Mouse (Mus musculus) retina, embryonic 14.5 days (tissue): Measurements from ENCODE around the gene Cfap73.

ENCODE experiments used
- DNase-seq: peaks from one replicate; pipeline ENCODE4 v3.0.0-alpha.2; 2015; ENCODE audit warnings: low spot score

The Cfap73 gene

DNA sequence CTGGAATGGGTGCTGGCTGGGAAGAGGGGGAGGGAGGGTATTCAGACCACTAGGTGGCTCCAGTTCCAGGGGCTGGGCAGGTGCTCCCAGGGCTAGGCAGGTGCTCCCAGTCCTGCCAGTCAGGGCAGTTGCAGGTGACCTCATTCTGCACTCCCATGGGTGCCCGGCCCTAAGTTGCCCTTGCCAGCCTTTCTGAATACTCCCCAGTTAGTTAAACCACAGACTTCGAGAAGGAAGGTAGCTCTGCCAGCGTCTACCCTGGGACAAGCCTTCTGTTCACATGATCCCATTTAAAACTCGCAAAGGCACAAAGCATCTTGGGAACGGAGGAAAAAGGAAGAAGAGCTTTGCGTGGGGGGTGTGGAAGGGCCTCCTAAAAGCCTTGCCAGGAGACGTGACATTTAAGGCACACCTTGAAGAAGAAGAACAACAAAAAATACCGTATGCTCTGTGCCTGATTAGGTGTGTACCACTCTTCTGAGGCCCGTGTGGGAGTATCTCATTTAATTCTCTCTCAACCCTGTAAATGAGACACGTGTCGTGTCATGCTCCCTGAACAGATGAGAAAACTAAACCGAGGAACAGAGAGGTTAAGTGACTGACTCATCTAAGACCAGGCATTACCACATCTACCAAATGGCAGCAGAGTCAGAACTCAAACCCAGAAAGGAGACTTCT lies 13.9 kb upstream of the Cfap73 start:
- DNase-seq = no peak

DNA sequence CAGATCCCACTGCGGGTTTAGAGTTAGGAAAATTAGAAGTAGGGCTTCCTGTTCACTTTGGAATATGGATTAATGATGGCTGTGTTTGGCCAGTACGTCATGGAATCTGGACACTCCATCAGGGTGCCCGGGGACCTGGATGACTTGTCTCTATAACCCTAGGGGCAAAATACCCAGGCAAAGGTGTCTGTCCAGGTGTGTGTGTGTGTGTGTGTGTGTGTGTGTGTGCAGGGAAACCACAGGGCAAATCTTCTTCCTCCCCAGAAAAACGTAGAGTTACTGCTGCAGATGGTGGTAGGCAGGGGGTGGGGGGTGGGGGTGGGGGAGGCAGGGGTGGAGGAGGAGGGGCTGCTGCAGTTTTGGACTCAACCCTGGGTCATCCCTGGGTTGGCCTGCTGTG lies 13.3 kb upstream of the Cfap73 start:
- no peak for DNase-seq

DNA sequence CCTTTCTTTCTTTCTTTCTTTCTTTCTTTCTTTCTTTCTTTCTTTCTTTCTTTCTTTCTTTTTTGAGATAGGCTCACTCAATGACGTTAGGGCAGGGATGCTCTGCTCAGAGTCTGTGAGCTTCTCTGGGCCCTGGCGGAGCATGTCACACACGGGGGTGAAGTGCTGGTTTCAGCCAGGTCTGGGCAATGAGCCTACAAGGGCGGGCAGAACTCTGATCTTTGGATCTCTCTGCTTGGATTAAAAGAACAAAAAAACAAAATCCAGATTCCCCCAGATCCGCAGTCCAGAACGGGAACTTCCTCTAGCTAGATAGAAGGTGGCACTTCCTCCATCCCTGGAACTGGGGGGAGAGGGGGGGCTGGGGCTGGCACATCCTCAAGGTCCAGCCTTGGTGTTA lies 11.8 kb upstream of the Cfap73 start:
- DNase-seq = no peak

DNA sequence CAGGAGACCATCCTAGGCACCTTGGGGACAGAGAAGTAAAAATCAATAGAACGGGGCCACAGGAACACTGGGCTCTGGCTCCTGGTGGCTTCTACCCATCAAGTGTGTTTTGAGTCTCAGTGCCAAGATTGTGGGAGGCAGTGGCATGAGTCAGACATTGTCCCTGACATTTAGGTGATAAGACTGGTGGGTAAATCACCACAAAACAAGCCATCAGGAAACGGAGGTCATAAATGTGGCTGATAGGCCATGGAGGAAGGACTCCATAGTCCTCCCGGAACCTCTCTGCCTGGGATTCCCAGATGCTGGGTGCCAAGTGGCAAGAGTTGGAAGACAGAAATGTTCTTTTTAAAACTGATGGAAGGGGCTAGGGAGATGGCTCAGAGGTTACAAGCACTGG lies 10.2 kb upstream of the Cfap73 start:
- no peak for DNase-seq

DNA sequence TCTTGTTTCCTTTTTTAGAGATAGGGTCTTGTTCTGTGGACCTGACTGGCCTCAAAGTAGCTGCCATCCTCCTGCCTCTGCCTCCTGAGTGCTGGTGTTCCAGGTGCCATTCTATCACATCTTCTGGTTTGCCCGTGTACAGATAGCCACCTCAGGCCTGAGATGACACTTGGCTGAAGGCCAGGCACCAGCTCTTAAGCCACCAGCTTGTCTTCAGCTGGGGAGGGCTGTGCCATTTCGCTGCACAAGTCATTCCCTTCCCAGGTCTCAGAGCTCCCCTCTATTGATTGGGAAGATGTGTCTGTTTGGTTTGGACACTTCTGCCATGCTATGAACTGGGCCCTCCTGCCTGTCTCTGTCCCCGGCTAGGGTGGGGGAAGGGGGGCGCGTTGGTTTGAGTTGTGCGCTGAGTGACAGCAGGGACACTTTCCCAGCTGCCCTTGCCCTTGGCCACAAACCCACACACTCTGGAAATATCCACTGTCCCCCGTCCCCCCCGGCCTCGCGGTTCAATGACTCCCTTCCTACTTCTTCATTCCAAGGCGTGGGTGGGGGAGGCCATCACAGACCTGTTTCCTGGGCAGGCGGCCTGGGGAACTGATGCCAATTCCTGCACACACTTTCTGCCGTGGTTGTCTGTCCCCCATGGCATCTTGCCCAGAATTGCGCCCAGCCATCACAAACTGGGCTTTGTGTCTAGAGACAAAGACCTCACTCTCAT lies 9.5 kb upstream of the Cfap73 start:
- no peak for DNase-seq

DNA sequence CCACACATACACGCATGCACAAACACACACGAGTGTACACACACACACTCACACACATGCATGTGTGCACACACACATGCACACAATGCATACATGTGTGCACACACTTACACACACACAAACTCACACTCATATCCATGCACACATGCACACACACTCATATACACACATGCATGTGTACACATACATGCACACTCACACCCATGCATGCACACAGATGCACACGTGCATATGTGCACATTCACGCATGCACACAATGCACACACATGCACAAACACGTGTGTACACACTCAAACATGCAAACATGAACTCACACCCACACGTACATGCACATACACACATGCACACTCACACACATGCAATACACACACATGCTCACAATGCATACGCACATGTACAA lies 6.1 kb upstream of the Cfap73 start:
- DNase-seq = no peak

DNA sequence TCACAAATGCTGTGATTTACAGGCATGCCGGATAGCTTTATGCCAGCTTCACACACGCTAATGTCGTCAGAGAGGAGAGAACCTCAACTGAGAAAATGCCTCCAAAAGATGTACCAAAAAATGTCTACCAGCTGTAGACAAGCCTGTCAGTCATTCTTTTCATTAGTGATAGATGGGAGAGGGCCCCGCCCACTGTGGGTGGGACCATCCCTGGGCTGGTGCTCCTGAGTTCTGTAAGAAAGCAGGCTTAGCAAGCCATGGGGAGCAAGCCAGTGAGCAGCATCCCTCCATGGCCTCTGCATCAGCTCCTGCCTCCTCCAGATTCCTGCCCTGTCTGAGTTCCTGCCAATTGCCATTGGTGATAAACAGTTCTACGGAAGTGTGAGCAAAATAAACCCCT lies 1.6 kb upstream of the Cfap73 start:
- DNase-seq = no peak

DNA sequence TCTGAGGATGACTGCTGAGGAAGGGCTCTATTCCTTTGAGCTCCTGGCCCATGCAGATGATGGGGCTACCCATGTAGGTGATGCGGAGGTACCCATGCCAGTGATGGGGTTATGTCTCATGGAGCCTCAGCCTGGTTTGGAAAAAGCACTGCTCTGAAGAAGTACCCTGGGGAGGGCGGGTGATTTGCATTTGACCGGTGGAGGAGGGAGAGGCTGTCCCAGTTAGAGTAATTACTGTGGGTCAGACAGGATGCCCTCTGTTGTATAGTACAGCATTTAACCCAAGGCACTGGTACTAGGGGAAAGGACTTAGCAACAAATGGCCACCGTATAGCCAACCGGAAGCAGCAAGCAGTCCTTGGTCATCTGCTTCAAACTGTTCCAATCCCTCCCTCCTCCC lies 825 bp upstream of the Cfap73 start:
- no peak for DNase-seq

DNA sequence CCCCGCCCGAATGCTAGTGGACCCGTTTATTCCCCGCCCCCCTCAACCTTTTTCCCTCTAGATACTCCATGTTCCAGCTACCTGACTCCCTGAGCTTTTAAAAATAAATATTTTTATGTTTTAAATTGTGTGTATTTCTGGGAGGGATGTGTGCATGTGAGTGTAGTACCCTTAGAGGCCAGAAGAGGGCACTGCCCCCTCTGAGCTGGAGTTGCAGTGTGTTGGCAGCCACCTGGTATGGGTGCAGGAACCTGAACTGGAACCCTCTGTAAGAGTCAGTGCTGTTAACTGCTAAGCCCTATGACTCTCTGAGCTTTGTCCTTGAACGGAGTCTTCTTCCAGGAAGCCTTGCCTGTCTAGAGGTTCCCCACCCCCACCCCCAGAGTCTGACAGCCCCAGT lies 2.1 kb downstream of the Cfap73 start:
- no peak for DNase-seq

DNA sequence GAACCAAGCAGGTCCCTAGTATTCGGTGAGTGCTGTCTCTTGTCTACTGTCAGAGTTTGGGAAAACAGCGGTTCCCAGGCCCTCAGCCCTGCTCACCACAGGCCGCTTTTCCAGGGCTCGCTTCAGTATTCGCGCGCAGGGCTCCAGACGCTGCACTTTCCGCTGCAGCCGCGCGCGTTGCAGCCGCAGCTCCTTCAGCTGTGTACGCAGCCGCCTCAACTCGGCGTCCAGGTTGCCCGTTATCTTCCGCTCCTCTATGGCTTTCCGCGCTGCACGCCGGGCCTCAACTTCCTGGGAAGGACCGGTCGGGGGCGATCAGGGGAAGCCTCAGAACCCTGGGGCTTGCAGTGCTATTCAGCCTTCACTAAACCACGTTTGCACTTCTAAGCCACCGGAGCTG lies 2.9 kb downstream of the Cfap73 start:
- DNase-seq = no peak

DNA sequence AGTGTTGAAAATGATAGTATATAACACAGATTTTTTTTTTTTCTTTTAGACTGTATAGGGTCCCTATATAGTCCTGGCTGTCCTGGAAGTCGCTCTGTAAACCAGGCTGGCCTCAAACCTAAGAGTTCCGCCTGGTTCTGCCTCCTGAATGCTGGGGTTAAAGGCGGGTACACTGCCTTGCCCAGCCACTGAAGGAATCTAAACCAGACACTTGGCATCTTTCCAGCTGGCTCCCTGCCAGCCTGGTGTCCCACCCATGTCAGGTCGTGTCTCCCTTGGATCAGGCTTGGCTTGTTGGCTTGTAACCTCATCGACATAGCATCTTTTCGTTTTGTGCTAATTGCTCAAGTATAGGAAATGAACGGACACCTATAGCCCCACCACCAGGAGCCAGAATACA lies 5.4 kb downstream of the Cfap73 start:
- no peak for DNase-seq

DNA sequence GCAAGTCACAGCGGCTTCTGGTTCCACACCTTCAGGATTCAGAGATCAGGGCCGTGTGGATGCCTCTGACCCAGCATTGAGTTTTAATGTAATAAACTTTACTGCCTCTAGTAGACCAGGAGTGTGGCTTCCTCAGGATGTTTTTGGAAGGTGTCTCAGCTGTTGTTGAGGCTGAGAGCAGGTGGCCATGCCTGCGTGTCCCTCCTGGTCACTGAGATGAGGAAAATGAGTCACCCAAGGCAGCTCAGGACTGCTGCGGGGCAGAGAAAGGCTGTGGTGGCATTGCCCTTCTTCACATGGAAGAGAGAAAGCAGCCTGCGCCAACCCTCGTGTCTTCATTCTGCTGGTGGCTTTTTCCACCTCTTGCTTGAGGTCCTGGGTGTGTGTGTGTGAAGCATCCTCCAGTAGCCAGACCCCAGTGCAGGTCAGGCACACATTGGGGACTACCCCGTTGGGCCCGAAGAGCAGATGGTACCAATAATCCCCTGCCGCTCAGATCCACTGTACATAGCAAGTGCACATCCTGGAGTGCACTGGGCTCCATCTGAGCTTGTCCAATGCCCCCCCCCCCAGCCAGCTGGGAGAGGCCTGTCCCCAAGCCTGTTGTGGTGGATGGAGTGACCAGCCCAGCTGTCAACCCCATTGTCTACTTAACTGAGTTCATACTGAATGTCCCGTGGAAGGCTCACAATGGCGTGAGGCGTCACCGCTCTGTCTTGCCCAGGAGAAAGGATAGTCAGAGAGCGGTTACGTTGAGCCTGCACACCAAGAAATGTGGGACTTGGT lies 6.3 kb downstream of the Cfap73 start:
- peak; percentile 51 for DNase-seq

DNA sequence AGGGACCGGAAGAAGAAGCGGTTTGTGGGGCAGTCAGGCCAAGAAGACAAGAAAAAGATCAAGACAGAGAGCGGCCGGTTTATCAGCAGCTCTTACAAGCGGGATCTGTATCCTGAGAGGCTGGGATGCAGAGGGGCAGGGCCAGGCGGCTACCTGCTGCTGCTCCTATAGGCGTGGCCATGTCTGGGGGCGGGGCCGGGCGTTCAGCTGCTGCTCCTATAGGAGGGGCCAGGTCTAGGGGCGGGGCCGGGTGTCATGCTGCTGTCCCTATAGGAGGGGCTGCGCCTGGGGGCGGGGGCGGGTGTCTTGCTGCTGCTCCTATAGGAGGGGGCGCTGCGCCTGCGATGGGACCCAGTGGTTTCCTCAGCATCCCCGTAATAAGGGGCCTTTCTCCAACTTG lies 7.6 kb downstream of the Cfap73 start:
- peak; percentile 61 for DNase-seq

DNA sequence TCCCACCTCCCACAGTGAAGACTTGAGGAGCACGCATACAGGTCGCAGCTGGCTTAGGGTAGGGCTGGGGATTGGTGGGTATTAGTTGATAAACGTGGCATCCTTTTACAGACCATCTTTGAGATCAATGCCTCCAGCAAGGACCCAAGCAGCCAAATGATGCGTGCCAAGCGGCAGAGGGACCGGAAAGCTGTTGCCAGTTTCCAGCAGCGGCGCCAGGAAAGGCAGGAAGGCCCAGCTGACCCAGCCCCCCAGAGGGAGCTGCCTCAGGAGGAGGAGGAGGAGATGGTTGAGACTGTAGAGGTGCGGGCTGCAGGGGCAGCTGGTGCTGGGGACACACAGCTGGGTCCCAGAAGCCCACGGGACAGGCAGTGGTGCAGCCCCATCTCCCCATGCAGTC lies 9.6 kb downstream of the Cfap73 start:
- no peak for DNase-seq

DNA sequence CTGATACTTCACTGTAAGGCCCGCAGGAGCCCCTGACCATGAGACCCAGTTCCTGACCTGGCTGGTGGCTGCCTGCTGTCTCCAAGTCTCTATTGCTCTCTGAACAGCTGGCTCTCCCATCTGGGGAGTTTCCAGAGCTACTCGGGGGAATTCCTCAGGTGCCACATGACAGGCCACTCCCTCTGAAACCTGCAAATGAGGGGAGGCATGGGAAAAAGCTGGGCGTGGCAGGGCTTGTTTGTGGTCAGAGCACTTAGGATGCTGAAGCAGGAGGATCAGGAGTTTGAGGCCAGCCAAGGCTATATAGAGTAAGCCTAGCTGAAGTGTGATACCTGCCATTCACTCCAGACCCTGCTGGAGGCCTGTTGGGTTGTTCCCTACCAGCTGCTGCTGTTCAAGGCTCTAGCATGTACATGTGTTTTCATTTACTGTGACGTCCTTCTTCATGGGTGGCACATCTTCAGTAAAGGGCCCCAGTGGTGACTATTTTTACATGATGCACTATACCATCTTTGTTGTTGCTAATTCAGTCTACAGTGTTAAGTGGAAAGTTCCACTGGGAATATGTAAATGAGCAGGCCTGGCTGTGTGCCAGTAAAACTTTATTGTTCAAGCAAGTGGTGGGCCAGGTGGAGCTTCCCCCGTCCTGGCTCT lies 11.7 kb downstream of the Cfap73 start:
- no peak for DNase-seq

DNA sequence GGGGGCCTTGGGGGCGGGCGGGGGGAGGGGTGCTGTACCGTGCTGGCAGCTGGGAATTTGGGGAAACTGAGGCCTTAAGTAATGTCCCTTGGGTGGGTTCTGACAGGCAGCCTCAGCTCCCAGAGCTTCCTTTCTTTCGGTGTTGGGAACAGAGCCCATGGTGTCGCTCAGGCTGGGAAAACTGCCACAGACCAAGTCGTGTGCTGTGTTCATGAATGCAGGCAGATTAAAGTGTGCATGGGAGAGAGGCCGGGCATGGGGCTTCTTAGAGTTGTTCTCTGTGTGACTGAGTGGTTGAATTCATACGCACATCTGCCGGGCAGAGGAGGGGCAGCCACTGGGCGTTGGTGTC lies 12.2 kb downstream of the Cfap73 start:
- no peak for DNase-seq

DNA sequence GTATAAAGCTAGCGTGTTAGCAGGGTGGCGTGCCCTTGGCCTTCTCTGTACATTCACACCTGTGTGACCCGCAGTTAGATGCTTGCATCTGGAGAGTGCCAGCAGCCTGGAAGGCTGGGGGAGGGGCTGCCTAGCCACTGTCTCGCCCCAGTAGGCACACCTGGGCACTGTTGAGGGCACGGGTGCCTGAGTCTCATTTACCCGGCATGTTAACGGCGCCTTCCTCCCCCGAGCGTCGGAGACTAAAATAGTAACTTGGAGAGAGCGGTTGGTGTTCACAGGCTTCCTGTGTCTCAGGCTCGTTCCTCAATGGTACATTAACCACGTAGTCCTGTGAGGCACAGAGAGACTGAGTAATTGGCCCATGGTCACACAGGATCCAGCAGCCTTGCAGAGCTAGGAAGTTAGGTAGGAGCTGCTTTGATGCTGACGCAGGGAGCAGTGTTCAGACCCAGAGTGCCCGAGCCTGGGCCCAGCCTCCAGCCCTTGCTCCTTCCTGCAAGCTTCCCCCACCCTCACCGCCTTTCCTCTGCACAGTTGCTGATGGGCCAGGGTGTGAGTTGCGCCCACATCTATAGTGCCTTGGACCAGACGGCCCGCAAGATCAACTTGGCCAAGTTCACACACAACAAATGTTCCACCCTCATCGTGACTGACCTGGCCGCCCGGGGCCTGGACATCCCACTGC lies 12.8 kb downstream of the Cfap73 start:
- DNase-seq = no peak

DNA sequence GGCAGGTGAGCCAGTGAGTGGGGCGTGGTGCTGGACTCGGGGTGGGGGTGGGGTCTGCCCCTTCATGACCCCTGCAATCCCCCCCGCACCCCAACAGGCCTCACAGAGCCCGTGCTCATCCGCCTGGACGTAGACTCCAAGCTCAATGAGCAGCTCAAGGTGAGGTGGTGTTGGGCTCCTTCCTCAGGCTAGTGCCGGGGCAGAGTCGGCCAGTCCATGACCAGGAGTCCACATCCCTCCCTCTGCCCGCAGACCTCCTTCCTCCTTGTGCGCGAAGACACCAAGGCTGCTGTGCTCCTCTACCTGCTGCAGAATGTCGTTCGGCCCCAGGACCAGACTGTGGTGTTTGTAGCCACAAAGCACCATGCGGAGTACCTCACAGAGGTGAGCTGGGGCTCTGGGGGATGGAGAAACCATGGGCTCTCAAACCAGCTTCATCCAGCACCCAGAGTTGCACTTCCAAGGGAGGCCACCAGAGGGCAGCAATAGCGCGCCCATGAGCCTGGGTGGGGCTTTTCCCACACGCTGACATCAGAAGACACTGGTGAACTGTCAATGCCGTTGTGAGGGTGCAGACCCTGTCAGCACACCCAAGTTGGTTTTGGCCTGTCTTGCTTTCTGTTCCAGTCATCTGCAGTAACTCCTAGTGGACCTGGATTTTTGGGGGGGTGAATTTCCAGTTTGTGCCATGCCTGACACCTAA lies 13.5 kb downstream of the Cfap73 start:
- peak; percentile 89 for DNase-seq

DNA sequence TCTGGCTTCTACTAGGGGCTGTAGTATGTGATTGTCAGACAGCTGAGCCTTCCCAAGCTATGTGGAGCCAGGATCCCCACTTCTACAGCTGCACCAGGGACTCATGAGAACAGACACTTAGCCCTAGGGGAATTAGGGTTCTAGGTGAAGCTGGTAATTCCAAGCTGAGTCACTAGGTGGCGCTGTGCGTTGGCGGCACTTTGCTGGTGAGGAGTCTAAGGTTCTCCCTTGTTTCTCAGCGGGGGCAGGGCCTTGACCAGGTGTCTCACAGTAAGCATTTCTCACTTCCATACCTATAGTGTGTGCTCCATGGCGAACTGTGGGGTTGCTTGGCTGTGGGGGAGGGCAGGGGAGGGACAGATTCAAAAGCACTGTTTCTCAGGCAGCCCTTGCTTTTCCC lies 14.8 kb downstream of the Cfap73 start:
- peak; percentile 78 for DNase-seq

DNA sequence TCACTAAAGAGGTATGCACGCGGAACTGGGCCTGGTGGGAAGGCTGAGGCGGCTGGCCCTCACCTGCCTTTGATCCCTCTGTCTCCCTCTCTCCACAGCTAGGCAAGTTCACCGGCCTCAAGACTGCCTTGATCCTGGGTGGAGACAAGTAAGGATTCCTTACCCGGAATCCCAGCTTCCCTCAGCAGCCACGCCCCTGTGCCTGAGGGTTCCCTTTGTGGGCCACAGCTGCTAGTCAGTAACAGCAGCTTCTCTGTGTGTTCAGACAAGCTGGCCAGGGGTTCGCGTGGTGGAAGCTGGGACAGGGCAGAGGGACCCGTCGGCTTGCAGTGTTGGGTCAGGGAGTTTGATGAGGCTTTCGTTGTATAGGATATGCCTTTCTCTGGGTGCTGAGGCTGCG lies 15.3 kb downstream of the Cfap73 start:
- no peak for DNase-seq

DNA sequence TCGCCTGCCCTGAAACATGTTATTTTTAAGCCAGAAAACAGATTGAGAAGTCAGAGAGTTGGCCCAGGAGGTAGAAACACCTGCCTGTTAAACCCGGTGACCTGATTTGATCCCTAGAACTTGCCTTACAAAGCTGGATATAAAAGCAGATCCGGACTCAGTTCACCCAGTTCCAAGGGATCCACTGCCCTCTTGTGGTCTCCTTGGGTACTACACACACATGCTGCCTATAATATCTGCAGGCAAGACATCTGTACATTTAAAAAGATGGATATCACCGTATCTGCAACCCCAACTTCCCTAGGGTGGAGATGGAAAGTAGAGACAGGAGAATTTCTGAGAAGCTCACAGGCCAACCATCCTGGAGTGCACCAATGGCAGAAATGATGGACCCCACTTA lies 18.1 kb downstream of the Cfap73 start:
- DNase-seq = peak; percentile 65
